Mouse (Mus musculus): ENCODE data around the gene 2810408A11Rik.

DNA sequence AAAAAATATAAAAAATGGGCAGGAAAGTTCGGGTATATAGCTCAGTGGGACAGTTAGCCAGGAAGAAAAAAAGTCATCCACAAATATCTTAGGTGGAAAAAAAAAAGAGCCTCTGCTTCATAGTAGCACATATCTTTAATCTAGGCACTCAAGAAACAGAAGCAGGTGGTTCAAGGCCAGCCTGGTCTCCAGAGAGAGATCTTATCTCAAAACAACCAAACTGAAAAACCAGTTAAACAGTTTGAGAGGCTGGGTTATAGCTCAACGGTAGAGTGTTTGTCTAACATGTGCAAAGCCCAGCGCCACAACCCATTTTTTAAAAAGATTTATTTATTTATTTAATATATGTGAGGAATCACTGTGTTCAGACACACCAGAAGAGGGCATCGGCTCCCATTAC is 32.3 kb upstream of the 2810408A11Rik start:
- TF ChIP-seq POLR2A (IDR thresholded peaks at IDR 0.05; ENCODE audit: insufficient read length, low read depth) (no peak), POLR2AphosphoS2 (IDR thresholded peaks at IDR 0.05; ENCODE audit: insufficient read length, low read depth) (no peak), E2F4 (IDR thresholded peaks at IDR 0.05; ENCODE audit: insufficient read depth) (no peak), USF1 (IDR thresholded peaks at IDR 0.05; ENCODE audit: low read depth) (no peak), CEBPB (IDR thresholded peaks at IDR 0.05; ENCODE audit: insufficient read depth, poor library complexity, severe bottlenecking) (no peak), MAX (IDR thresholded peaks at IDR 0.05; ENCODE audit: low read depth) (no peak), TCF3 (IDR thresholded peaks at IDR 0.05; ENCODE audit: insufficient read length, low read depth) (no peak), REST (IDR thresholded peaks at IDR 0.05; ENCODE audit: insufficient read depth, insufficient read length) (no peak), TCF12 (IDR thresholded peaks at IDR 0.05; ENCODE audit: insufficient read depth, poor library complexity, severe bottlenecking) (no peak), MYOG (IDR thresholded peaks at IDR 0.05; ENCODE audit: control insufficient read depth in 1 of 3, insufficient read depth in 1 of 3, insufficient read length in 2 of 3, low read depth in 2 of 3) (no peak)
